Mouse (Mus musculus) CH12.LX (cell line): ENCODE results near the gene Kif5c. TPM values are rescaled to one million over a fixed set of nuclear protein-coding genes. Genes with fewer than 3 reads are reported as not detected.
A peak's percentile ranks its signal among the peaks of the same experiment; 100 is the strongest.

Source experiments
- DNase-seq: peaks from one replicate; pipeline ENCODE4 v3.0.0-alpha.2; 2013; ENCODE audit errors: extremely low read depth
- H3K27ac ChIP-seq: 2 replicates; pipeline ENCODE4 v1.5.1; 2012; ENCODE audit warnings: low read depth, mild to moderate bottlenecking, control low read depth, moderate library complexity; ENCODE audit not compliant: insufficient read depth
- H3K27me3 ChIP-seq: replicated peaks from 2 replicates; pipeline ENCODE3; 2012; ENCODE audit warnings: inconsistent platforms
- H3K36me3 ChIP-seq, 2 experiments: replicated peaks in 1 of 2; 2 replicates each; pipeline versions ENCODE3 to v1.6.1; 2012; ENCODE audit warnings: inconsistent platforms in 1 of 2, low read length in 1 of 2, mild to moderate bottlenecking in 1 of 2, mixed read lengths in 1 of 2, moderate library complexity in 1 of 2; ENCODE audit not compliant: control insufficient read depth in 1 of 2, insufficient read depth in 1 of 2
- H3K4me1 ChIP-seq, 2 experiments: 2 replicates each; pipeline ENCODE4 v1.6.1; 2012; ENCODE audit warnings: inconsistent platforms in 1 of 2, moderate library complexity in 1 of 2; ENCODE audit not compliant: insufficient read depth in 2 of 2, control insufficient read depth in 1 of 2
- H3K4me2 ChIP-seq: 2 replicates; pipeline ENCODE4 v1.6.1; 2012; ENCODE audit warnings: low read depth, mild to moderate bottlenecking, control low read depth; ENCODE audit not compliant: poor library complexity, insufficient read depth, severe bottlenecking
- H3K4me3 ChIP-seq, 3 experiments: fragments of 150-350 bp in 1 of 3; sonication (generic) in 1 of 3; replicated peaks in 1 of 3; 2 replicates each; pipeline versions ENCODE3 to v1.5.1; 2011 to 2012; ENCODE audit warnings: low read depth in 2 of 3, low read length in 2 of 3, mild to moderate bottlenecking in 2 of 3, moderate library complexity in 2 of 3, control low read depth in 1 of 3, improper control_type of control experiment in 1 of 3, inconsistent platforms in 1 of 3, mixed read lengths in 1 of 3; ENCODE audit not compliant: poor library complexity in 1 of 3
- H3K79me2 ChIP-seq: replicated peaks from 2 replicates; pipeline ENCODE4 v1.6.1; 2012; ENCODE audit warnings: mild to moderate bottlenecking, moderate library complexity; ENCODE audit not compliant: control insufficient read depth, poor library complexity, insufficient read depth, severe bottlenecking; ENCODE audit errors: extremely low read depth
- H3K9ac ChIP-seq: 2 replicates; pipeline ENCODE4 v1.6.1; 2012; ENCODE audit warnings: low read depth, mild to moderate bottlenecking, control low read depth, moderate library complexity; ENCODE audit not compliant: insufficient read depth
- H3K9me3 ChIP-seq: replicated peaks from 2 replicates; pipeline ENCODE3; 2012; ENCODE audit warnings: low read length, inconsistent platforms, mixed read lengths
- CHD1 ChIP-seq: IDR thresholded peaks from 2 replicates; pipeline ENCODE4 v1.6.1; 2012; ENCODE audit warnings: low read depth, low read length, improper control_type of control experiment, inconsistent platforms
- CHD2 ChIP-seq: IDR thresholded peaks from 2 replicates; pipeline ENCODE4 v1.6.1; 2011; ENCODE audit warnings: low read length, improper control_type of control experiment
- CTCF ChIP-seq, 2 experiments: IDR thresholded peaks in 1 of 2; conservative IDR thresholded peaks in 1 of 2; 2 replicates each; pipeline ENCODE4 v1.5.1; 2011 to 2012; ENCODE audit warnings: low read depth in 2 of 2, low read length in 2 of 2, improper control_type of control experiment in 1 of 2, inconsistent platforms in 1 of 2, mild to moderate bottlenecking in 1 of 2, moderate library complexity in 1 of 2
- E2F4 ChIP-seq: IDR thresholded peaks from 2 replicates; pipeline ENCODE4 v1.6.1; 2011; ENCODE audit warnings: low read depth, low read length, improper control_type of control experiment; ENCODE audit not compliant: insufficient replicate concordance
- ETS1 ChIP-seq: conservative IDR thresholded peaks from 2 replicates; pipeline ENCODE4 v1.6.1; 2012; ENCODE audit warnings: low read depth, mild to moderate bottlenecking, inconsistent platforms, low read length, improper control_type of control experiment, moderate library complexity
- GABPA ChIP-seq: IDR thresholded peaks from 2 replicates; pipeline ENCODE4 v1.6.1; 2012; ENCODE audit warnings: low read depth, low read length, improper control_type of control experiment, inconsistent platforms; ENCODE audit not compliant: insufficient replicate concordance
- IRF4 ChIP-seq: IDR thresholded peaks from 2 replicates; pipeline ENCODE4 v1.6.1; 2014; ENCODE audit warnings: low read depth, mild to moderate bottlenecking, inconsistent platforms, low read length, improper control_type of control experiment
- KAT2A ChIP-seq: IDR thresholded peaks from 2 replicates; pipeline ENCODE4 v1.6.1; 2012; ENCODE audit warnings: low read length, improper control_type of control experiment, inconsistent platforms; ENCODE audit not compliant: insufficient replicate concordance
- MAX ChIP-seq: IDR thresholded peaks from 2 replicates; pipeline ENCODE4 v1.6.1; 2011; ENCODE audit warnings: low read length, improper control_type of control experiment
- MAZ ChIP-seq: IDR thresholded peaks from 2 replicates; pipeline ENCODE4 v1.6.1; 2012; ENCODE audit warnings: low read depth, mild to moderate bottlenecking, inconsistent platforms, low read length, improper control_type of control experiment, moderate library complexity
- MEF2A ChIP-seq: IDR thresholded peaks from 2 replicates; pipeline ENCODE4 v1.6.1; 2014; ENCODE audit warnings: low read depth, mild to moderate bottlenecking, inconsistent platforms, low read length, improper control_type of control experiment, borderline replicate concordance
- MXI1 ChIP-seq: IDR thresholded peaks from 2 replicates; pipeline ENCODE4 v1.6.1; 2011; ENCODE audit warnings: mild to moderate bottlenecking, low read depth, low read length, improper control_type of control experiment
- MYC ChIP-seq: IDR thresholded peaks from 2 replicates; pipeline ENCODE4 v1.6.1; 2011; ENCODE audit warnings: low read depth, mild to moderate bottlenecking, improper control_type of control experiment, low read length
- NRF1 ChIP-seq: IDR thresholded peaks from 2 replicates; pipeline ENCODE4 v1.6.1; 2014; ENCODE audit warnings: low read depth, mild to moderate bottlenecking, inconsistent platforms, low read length, improper control_type of control experiment, moderate library complexity
- POLR2A ChIP-seq: IDR thresholded peaks from 2 replicates; pipeline ENCODE4 v1.6.1; 2011; ENCODE audit warnings: low read depth, mild to moderate bottlenecking, improper control_type of control experiment, low read length
- POLR2AphosphoS2 ChIP-seq: IDR thresholded peaks from 2 replicates; pipeline ENCODE4 v1.6.1; 2011; ENCODE audit warnings: low read depth, low read length, improper control_type of control experiment
- RAD21 ChIP-seq: IDR thresholded peaks from 2 replicates; pipeline ENCODE4 v1.6.1; 2011; ENCODE audit warnings: low read depth, mild to moderate bottlenecking, low read length, improper control_type of control experiment, moderate library complexity
- SIN3A ChIP-seq: IDR thresholded peaks from 2 replicates; pipeline ENCODE4 v1.6.1; 2012; ENCODE audit warnings: low read length, improper control_type of control experiment, inconsistent platforms
- SMC3 ChIP-seq: IDR thresholded peaks from 2 replicates; pipeline ENCODE4 v1.6.1; 2011; ENCODE audit warnings: low read depth, low read length, improper control_type of control experiment
- TBP ChIP-seq: conservative IDR thresholded peaks from 2 replicates; pipeline ENCODE4 v1.6.1; 2011; ENCODE audit warnings: low read depth, low read length, improper control_type of control experiment
- TCF12 ChIP-seq: IDR thresholded peaks from 2 replicates; pipeline ENCODE4 v1.6.1; 2014; ENCODE audit warnings: low read depth, mild to moderate bottlenecking, inconsistent platforms, low read length, improper control_type of control experiment
- USF1 ChIP-seq: IDR thresholded peaks from 2 replicates; pipeline ENCODE4 v1.6.1; 2014; ENCODE audit warnings: low read depth, mild to moderate bottlenecking, inconsistent platforms, low read length, improper control_type of control experiment
- USF2 ChIP-seq: conservative IDR thresholded peaks from 2 replicates; pipeline ENCODE4 v1.6.1; 2011; ENCODE audit warnings: low read depth, low read length, improper control_type of control experiment
- ZC3H11A ChIP-seq: IDR thresholded peaks from 2 replicates; pipeline ENCODE4 v1.6.1; 2012; ENCODE audit warnings: low read depth, mild to moderate bottlenecking, inconsistent platforms, low read length, improper control_type of control experiment
- dilution Hi-C: fragments of 300-500 bp; cut with MboI; formaldehyde crosslinking; loops from 2 replicates; pipeline ENCODE4 v1.14.3; 2020; ENCODE audit warnings: low sequenced_read_pairs; ENCODE audit not compliant: extremely low pct_unique_long_range_greater_than_20kb, extremely low pct_ligation_motif_present
- in situ Hi-C: fragments of 300-500 bp; cut with MboI; formaldehyde crosslinking; loops from 3 replicates; pipeline ENCODE4 v1.14.3; 2019; ENCODE audit warnings: low sequenced_read_pairs, low pct_ligation_motif_present, low pct_unique_long_range_greater_than_20kb, mixed read lengths
- polyA plus RNA-seq: library from polyadenylated mRNA; unstranded; fragments of >175 nt; gene quantifications from 2 replicates; pipeline ENCODE4 v1.2.1, GENCODE M21; 2012; ENCODE audit warnings: low read depth; ENCODE audit not compliant: insufficient read length
- total RNA-seq, 2 experiments: library from RNA; depleted of rRNA; stranded (reverse); fragments of 300-350 nt in 1 of 2; fragments of >200 nt in 1 of 2; gene quantifications; 2 replicates each; pipeline ENCODE4 v1.2.3; 2012 to 2014

Gene Kif5c
- total and polyA plus RNA-seq, 3 experiments: 3.0 to 3.5 (median 3.1) TPM

DNA sequence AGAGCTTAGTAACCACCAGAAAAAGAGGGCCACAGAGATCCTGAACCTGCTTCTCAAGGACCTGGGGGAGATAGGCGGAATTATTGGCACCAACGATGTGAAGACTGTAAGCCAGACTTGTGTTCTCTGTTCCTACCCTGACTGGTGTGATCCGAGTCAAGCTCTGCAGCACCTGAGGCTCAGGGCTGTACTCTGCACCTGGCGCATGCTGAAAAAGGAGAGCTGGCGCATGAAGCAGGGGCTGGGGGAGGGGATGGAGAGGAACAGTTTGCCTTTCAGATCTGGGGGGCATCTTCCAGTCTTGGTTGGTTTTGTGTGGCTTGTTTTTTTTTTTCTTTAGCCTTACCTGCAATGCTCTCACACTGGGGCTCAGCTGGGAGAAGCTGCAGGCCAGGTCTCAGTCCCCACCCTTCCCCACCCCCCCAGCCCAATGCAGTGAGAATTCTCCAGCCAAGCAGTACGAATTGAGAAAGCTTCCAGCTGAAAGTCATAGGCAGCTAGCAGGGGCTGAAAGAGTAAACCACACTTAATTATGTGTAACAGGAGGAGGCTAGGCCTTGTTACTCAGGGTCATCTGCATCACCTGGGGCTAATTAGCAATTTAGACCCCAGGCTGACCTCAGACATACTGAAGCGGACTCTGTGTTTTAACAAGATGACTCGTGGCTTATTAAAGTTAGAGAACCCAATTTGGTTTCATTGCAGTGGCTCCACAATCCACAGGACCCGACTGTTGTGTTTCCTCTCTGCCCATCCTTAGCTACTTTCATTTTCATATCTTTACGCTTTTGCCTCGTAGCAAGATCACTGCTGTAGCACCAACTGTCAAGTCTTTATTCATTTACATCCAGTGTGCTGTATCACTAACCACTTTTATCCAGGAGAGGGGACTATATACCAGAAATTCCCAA is 113.9 kb downstream of the Kif5c start:
- H3K36me3 ChIP-seq: no peaks in the 10 kb centered on the region
- H3K27me3 ChIP-seq: no peaks in the 10 kb centered on the region
- no peak for DNase-seq
- H3K27ac ChIP-seq: peak overlapping the region; percentile 75
- H3K4me2 ChIP-seq: peak overlapping the region; percentile 93
- H3K9me3 ChIP-seq: no peaks in the 10 kb centered on the region
- H3K9ac ChIP-seq: peak overlapping the region; percentile 55
- dilution Hi-C loops: no loop called here
- no peaks in the 10 kb centered on the region for H3K79me2 ChIP-seq
- in situ Hi-C loops: loop anchor here (5.0 to 25.0 kb wide), 2 partner anchors 371 to 821 kb away; no protein-coding TSS in a partner anchor
- H3K4me1 ChIP-seq: peaks cover 9 to 43% of the 10 kb centered on the region in 2 experiments
- peak overlapping the region; percentile 31 to 54 (median 50) for H3K4me3 ChIP-seq
- TF ChIP-seq USF1: no peak
- TF ChIP-seq ETS1: no peak
- peak; percentile 20 for TF ChIP-seq POLR2A
- TF ChIP-seq NRF1: no peak
- TF ChIP-seq SIN3A: no peak
- 0 out of 2 replicates have a peak, but pooled peaks have one; percentile 6 for TF ChIP-seq MEF2A
- TF ChIP-seq POLR2AphosphoS2: no peak
- TF ChIP-seq, all 38 proteins: peak for 2

DNA sequence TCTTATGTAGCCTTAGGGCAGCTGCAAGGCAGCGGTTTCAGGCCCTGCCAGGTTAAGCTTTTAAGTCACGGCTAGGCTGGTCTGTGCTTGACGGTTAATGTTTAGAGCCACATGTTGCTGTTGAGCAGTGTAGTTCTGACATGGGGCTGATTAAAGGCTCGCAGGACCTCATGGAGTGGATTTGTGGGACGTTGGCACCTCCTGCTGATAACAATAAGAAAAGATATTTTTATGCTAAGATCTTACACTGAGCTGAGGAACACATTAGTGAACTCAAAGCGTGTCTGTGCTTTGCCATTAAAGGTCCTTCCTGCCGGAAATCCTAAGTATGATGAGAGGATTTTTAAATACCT is 114.5 kb downstream of the Kif5c start:
- dilution Hi-C loops (no loop called here), in situ Hi-C loops (loop anchor here (5.0 to 25.0 kb wide), 2 partner anchors 371 to 821 kb away; no protein-coding TSS in a partner anchor)
- H3K9ac ChIP-seq: peak overlapping the region; percentile 55
- peak overlapping the region; percentile 75 for H3K27ac ChIP-seq
- no peaks in the 10 kb centered on the region for H3K79me2 ChIP-seq
- no peak for DNase-seq
- H3K4me2 ChIP-seq: peak overlapping the region; percentile 93
- H3K36me3 ChIP-seq: no peaks in the 10 kb centered on the region
- H3K4me1 ChIP-seq: peaks cover 9 to 38% of the 10 kb centered on the region in 2 experiments
- peak; percentile 86 for TF ChIP-seq MXI1
- no peak for TF ChIP-seq TCF12
- TF ChIP-seq CHD2: no peak
- no peak for TF ChIP-seq USF1
- TF ChIP-seq MEF2A: no peak
- peak; percentile 22 for TF ChIP-seq SMC3
- TF ChIP-seq POLR2AphosphoS2: no peak
- TF ChIP-seq SIN3A: no peak
- no peak for TF ChIP-seq USF2
- no peak for TF ChIP-seq E2F4
- no peak for TF ChIP-seq MAZ
- no peak for TF ChIP-seq TBP
- no peak for TF ChIP-seq ETS1
- TF ChIP-seq POLR2A: no peak; the same call in 1 of the 2 replicates
- no peak for TF ChIP-seq ZC3H11A
- TF ChIP-seq CHD1: no peak
- peak; percentile 65; the same call in 1 of the 2 replicates for TF ChIP-seq MAX
- TF ChIP-seq NRF1: no peak
- TF ChIP-seq IRF4: no peak
- peak in 1 of 2 experiments; percentile 49; a peak in 2 of 4 replicates for TF ChIP-seq CTCF (conservative IDR thresholded peaks at IDR 0.05 in 1 of 2, IDR thresholded peaks at IDR 0.05 in 1 of 2; ENCODE audit: low read depth in 2 of 2, low read length in 2 of 2)
- no peak for TF ChIP-seq KAT2A
- no peak for TF ChIP-seq GABPA
- TF ChIP-seq MYC: peak; percentile 45; the same call in 1 of the 2 replicates
- peak; percentile 51 for TF ChIP-seq RAD21
- peak overlapping the region; percentile 31 to 54 (median 50) for H3K4me3 ChIP-seq
- H3K9me3 ChIP-seq: no peaks in the 10 kb centered on the region
- H3K27me3 ChIP-seq: no peaks in the 10 kb centered on the region
